Mouse (Mus musculus): ENCODE measurements around the gene Gsap.

- TF ChIP-seq POLR2A (IDR thresholded peaks at IDR 0.05; ENCODE audit: extremely low read depth, insufficient read depth, low read length): no peak
- no peak for TF ChIP-seq CTCF (IDR thresholded peaks at IDR 0.05; ENCODE audit: low read depth, low read length)
Observed at GRCm38 (mm10) chr5:21188435-21188834, 2.4 kb downstream of the Gsap start.

Measured in liver, adult 2 months (tissue).